Mouse (Mus musculus) cerebellum, postnatal 25 days (tissue): ENCODE data around the gene Dydc2.

Experiments
- DNase-seq, 2 experiments: peaks; one replicate each; pipeline ENCODE4 v3.0.0; 2021; ENCODE audit warnings: mixed read lengths in 2 of 2

Dydc2 gene

GRCm38 (mm10) chr14:40999904-41000645 is 68.9 kb downstream of the Dydc2 start:
- no peak for DNase-seq
